Mouse (Mus musculus) heart, adult 2 months (tissue): ENCODE results near the gene Alkbh5. TPM values are rescaled to one million over a fixed set of nuclear protein-coding genes. Genes with fewer than 3 reads are reported as not detected.
A peak's percentile ranks its signal among the peaks of the same experiment; 100 is the strongest.

Experiments used
- DNase-seq, 2 experiments: peaks; one replicate each; pipeline ENCODE4 v3.0.0; 2021
- H3K27ac ChIP-seq: fragments of 200-600 bp; 2 replicates; pipeline ENCODE4 v1.8.1; 2022
- H3K27me3 ChIP-seq: fragments of 200-500 bp; 2 replicates; pipeline ENCODE4 v1.6.1; 2012; ENCODE audit warnings: mild to moderate bottlenecking, low read length, inconsistent platforms, mixed read lengths; ENCODE audit not compliant: control insufficient read depth, insufficient read depth
- H3K36me3 ChIP-seq: fragments of 200-500 bp; 2 replicates; pipeline ENCODE4 v1.6.1; 2012; ENCODE audit warnings: low read length, inconsistent platforms; ENCODE audit not compliant: control insufficient read depth, insufficient read depth
- H3K4me1 ChIP-seq: fragments of 200-500 bp; 2 replicates; pipeline ENCODE4 v1.6.1; 2011; ENCODE audit warnings: low read length; ENCODE audit not compliant: control insufficient read depth, insufficient read depth
- H3K4me3 ChIP-seq: fragments of 200-600 bp; 2 replicates; pipeline ENCODE4 v1.8.1; 2022
- H3K79me2 ChIP-seq: fragments of 200-500 bp; replicated peaks from 2 replicates; pipeline ENCODE4 v1.6.1; 2012; ENCODE audit warnings: mild to moderate bottlenecking, inconsistent platforms, low read length, moderate library complexity, mixed read lengths; ENCODE audit not compliant: control insufficient read depth, insufficient read depth
- H3K9ac ChIP-seq: fragments of 200-500 bp; 2 replicates; pipeline ENCODE4 v1.6.1; 2012; ENCODE audit warnings: low read depth, mild to moderate bottlenecking, control low read depth, inconsistent platforms, low read length, mixed read lengths
- CTCF ChIP-seq: fragments of 200-600 bp; IDR thresholded peaks from 2 replicates; pipeline ENCODE4 v1.8.1; 2022; ENCODE audit warnings: antibody characterized with exemption, mild to moderate bottlenecking, moderate library complexity
- EP300 ChIP-seq: fragments of 200-500 bp; IDR thresholded peaks from 2 replicates; pipeline ENCODE4 v1.6.1; 2011; ENCODE audit warnings: low read depth, low read length, control low read depth; ENCODE audit not compliant: insufficient read depth
- POLR2A ChIP-seq: fragments of 200-500 bp; IDR thresholded peaks from 2 replicates; pipeline ENCODE4 v1.6.1; 2011; ENCODE audit warnings: mild to moderate bottlenecking, low read depth, low read length, control low read depth; ENCODE audit not compliant: insufficient read depth
- WGBS: fragments of 180-500 bp; shearing (Covaris S2); methylation state at CpG from one replicate; pipeline ENCODE4 v1.1.7; 2018; 5-methylcytosine and 5-hydroxymethylcytosine counted together
- intact Hi-C: fragments of 180-260 bp; cut with DNase I; formaldehyde crosslinking; loops from one replicate; pipeline ENCODE4 v1.15.1; 2025
- long read RNA-seq: library from polyadenylated mRNA; stranded (forward); transcript quantifications from one replicate; pipeline ENCODE4 v2.0.0, GENCODE M21; 2021
- polyA plus RNA-seq: library from polyadenylated mRNA; depleted of rRNA; stranded (reverse); fragments of >200 nt; gene quantifications from 2 replicates; pipeline ENCODE4 v1.2.3, GENCODE M21; 2012; rRNA removed
- total RNA-seq, 2 experiments: library from RNA; stranded (reverse); gene quantifications; 2 replicates each; pipeline ENCODE4 v1.2.3; 2021

The Alkbh5 gene
- total RNA-seq (10 to 100 TPM; 80.1 to 90.3 TPM), polyA plus RNA-seq (24.0 and 36.7 TPM in 2 replicates)
- long read RNA-seq, full-length matches to known transcripts = 121 of 129 reads
- long read RNA-seq, partial matches to known transcripts = 3 of 129 reads
- long read RNA-seq, other reads (novel, unspliced or antisense) = 5 of 129 reads

- 22% methylated on average over 9 of the region's 9 CpGs for WGBS
- peak within 1 kb of the TSS; percentile 84 for H3K4me3 ChIP-seq
- peaks cover 3% of the 10 kb centered on the region for H3K4me1 ChIP-seq
- no peak for TF ChIP-seq EP300
- no peak for TF ChIP-seq CTCF
- no peak for TF ChIP-seq POLR2A
- H3K27me3 ChIP-seq = no peaks in the 10 kb centered on the region
- H3K36me3 ChIP-seq = peaks cover 13% of the 10 kb centered on the region
- H3K79me2 ChIP-seq = peaks cover 6% of the 10 kb centered on the region
- intact Hi-C loops = loop anchor here (2.0 to 10.0 kb wide), 4 partner anchors 79 to 1396 kb away; partner anchors contain the start of genes Akap10, Smcr8 and Top3a
- DNase-seq = peak; percentile 37 to 58
- peak within 1 kb of the TSS; percentile 100 for H3K27ac ChIP-seq
- H3K9ac ChIP-seq = peak within 1 kb of the TSS; percentile 70
These were observed at the start of gene Alkbh5 for GRCm38 (mm10) chr11:60536180-60536858. Alkbh5 (plus strand) TSS chr11:60536381.

- H3K36me3 ChIP-seq = no peaks in the 10 kb centered on the region
- intact Hi-C loops = no loop called here
- no peaks in the 10 kb centered on the region for H3K4me1 ChIP-seq
- 79% methylated on average over 5 of the region's 5 CpGs for WGBS
- H3K9ac ChIP-seq = no peak overlapping the region
- no peak overlapping the region for H3K4me3 ChIP-seq
- no peaks in the 10 kb centered on the region for H3K79me2 ChIP-seq
- no peak for TF ChIP-seq POLR2A
- TF ChIP-seq EP300 = no peak
- TF ChIP-seq CTCF = no peak
- H3K27ac ChIP-seq = no peak overlapping the region
- no peaks in the 10 kb centered on the region for H3K27me3 ChIP-seq
- DNase-seq = no peak
These were observed 43.5 kb upstream of the Alkbh5 start for GRCm38 (mm10) chr11:60492726-60493125.

- intact Hi-C loops = no loop called here
- no peaks in the 10 kb centered on the region for H3K36me3 ChIP-seq
- H3K4me1 ChIP-seq = no peaks in the 10 kb centered on the region
- H3K79me2 ChIP-seq = no peaks in the 10 kb centered on the region
- H3K27ac ChIP-seq = no peak overlapping the region
- DNase-seq = no peak
- H3K9ac ChIP-seq = no peak overlapping the region
- no peak overlapping the region for H3K4me3 ChIP-seq
- 50% methylated on average over 2 of the region's 2 CpGs for WGBS
- TF ChIP-seq CTCF = 0 out of 2 replicates have a peak, but pooled peaks have one; percentile 13
- TF ChIP-seq POLR2A = no peak
- H3K27me3 ChIP-seq = no peaks in the 10 kb centered on the region
These were observed 40.5 kb upstream of the Alkbh5 start for GRCm38 (mm10) chr11:60495692-60496091.

GRCm38 (mm10) chr11:60507281-60507680 is 28.9 kb upstream of the Alkbh5 start:
- DNase-seq = no peak
- WGBS = 81% methylated on average over 13 of the region's 13 CpGs
- Histone ChIP-seq H3K27me3 (0 out of 2 replicates have a peak, but pooled peaks cover 2% of the 10 kb centered on the region), H3K4me3 (no peak overlapping the region), H3K27ac (no peak overlapping the region), H3K36me3 (no peaks in the 10 kb centered on the region), H3K79me2 (no peaks in the 10 kb centered on the region), H3K9ac (no peak overlapping the region), H3K4me1 (no peaks in the 10 kb centered on the region)
- TF ChIP-seq EP300 (no peak), CTCF (no peak), POLR2A (no peak)
- intact Hi-C loops = no loop called here

- H3K9ac ChIP-seq = no peak overlapping the region
- 7% methylated on average over 11 of the region's 11 CpGs for WGBS
- H3K4me1 ChIP-seq = no peaks in the 10 kb centered on the region
- DNase-seq = no peak
- H3K4me3 ChIP-seq = no peak overlapping the region; the same call in 1 of the 2 replicates
- no peak for TF ChIP-seq EP300
- H3K27ac ChIP-seq = no peak overlapping the region
- intact Hi-C loops = no loop called here
- H3K36me3 ChIP-seq = no peaks in the 10 kb centered on the region
- H3K79me2 ChIP-seq = no peaks in the 10 kb centered on the region
- H3K27me3 ChIP-seq = 0 out of 2 replicates have a peak, but pooled peaks cover 2% of the 10 kb centered on the region
These were observed 27.2 kb upstream of the Alkbh5 start for GRCm38 (mm10) chr11:60508950-60509349.

- no peak for TF ChIP-seq EP300
- TF ChIP-seq POLR2A = no peak
- no peak for TF ChIP-seq CTCF
- H3K9ac ChIP-seq = peak overlapping the region; percentile 21; the same call in 1 of the 2 replicates
- no peak overlapping the region; the same call in 1 of the 2 replicates for H3K4me3 ChIP-seq
- no peaks in the 10 kb centered on the region for H3K4me1 ChIP-seq
- WGBS = under 1% methylated on average over 25 of the region's 25 CpGs
- no peak overlapping the region for H3K27ac ChIP-seq
- intact Hi-C loops = no loop called here
- H3K27me3 ChIP-seq = 0 out of 2 replicates have a peak, but pooled peaks cover 2% of the 10 kb centered on the region
- DNase-seq = no peak
- no peaks in the 10 kb centered on the region for H3K36me3 ChIP-seq
- H3K79me2 ChIP-seq = no peaks in the 10 kb centered on the region
These were observed 26.7 kb upstream of the Alkbh5 start for GRCm38 (mm10) chr11:60509500-60509899.
